In the genomic region with DNA sequence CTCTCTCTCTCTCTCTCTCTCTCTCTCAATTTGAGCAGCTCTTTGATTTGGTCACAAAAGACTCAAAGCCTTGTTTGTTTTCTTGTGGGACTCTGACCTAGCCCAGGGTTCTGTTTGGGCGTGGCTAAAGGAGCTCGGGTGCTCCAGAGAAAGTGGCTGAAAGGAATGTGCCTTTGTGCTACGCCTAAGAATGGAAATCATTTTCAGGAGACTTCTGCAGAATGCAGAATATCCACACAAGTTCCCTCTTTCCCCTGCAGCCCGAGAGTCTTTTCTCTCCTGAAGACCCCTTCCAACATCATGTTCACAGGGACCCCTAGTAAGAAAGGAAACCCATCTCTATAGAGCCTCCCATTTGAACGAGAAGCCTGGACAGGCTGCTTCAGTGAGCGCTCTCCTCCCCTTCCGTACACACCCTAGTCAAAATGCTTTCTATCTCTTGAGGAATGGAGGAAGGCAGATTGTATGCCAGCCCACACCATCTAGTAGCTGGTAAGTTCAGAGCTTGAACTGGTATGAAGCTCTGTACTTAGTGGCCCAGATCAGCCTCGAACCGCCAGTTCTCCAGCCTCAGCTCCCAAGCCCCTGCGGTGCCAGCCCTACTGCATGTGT, we compare ENCODE assay signal across 8 mouse cellular contexts. TPM values are rescaled to one million over a fixed set of nuclear protein-coding genes. Genes with fewer than 3 reads are reported as not detected.
DNase-seq lines count a peak whose midpoint lies in the region; ATAC-seq and TF ChIP-seq lines count a peak whose summit lies in the region.

No protein-coding gene starts in this region.

- peak; percentile 77 for DNase-seq in ZHBTc4 (ENCODE audit: low read depth, low spot score)
- DNase-seq in embryonic facial prominence, embryonic 11.5 days (ENCODE audit: low spot score), result peak; percentile 63
- peak; percentile 33 for DNase-seq in limb, embryonic 14.5 days (ENCODE audit: low spot score)
- no peak for DNase-seq in right cerebral cortex, postnatal 25 days
- DNase-seq in urinary bladder, postnatal 25 days (ENCODE audit: low spot score), result no peak
- no peak for DNase-seq in spleen, postnatal 36 days (ENCODE audit: low spot score in 2 of 2)

- peak overlapping the region; percentile 57 for H3K9ac ChIP-seq in embryonic facial prominence, embryonic 11.5 days (replicated peaks; ENCODE audit: low read length)
- no peak overlapping the region for H3K9ac ChIP-seq in hindbrain, embryonic 12.5 days
- H3K9ac ChIP-seq in limb, embryonic 14.5 days (ENCODE audit: low read depth, low read length, severe bottlenecking), result peak overlapping the region; percentile 71

- H3K4me1 ChIP-seq in embryonic facial prominence, embryonic 11.5 days (ENCODE audit: control insufficient read depth, insufficient read depth, low read length), result peaks cover 5% of the 10 kb centered on the region
- peaks cover 26% of the 10 kb centered on the region for H3K4me1 ChIP-seq in hindbrain, embryonic 12.5 days
- peaks cover 25% of the 10 kb centered on the region for H3K4me1 ChIP-seq in limb, embryonic 14.5 days (ENCODE audit: control insufficient read depth, insufficient read depth, low read length)
- H3K4me1 ChIP-seq in olfactory bulb, adult 2 months (ENCODE audit: control insufficient read depth, insufficient read depth, low read length), result peaks cover 23% of the 10 kb centered on the region

- H3K36me3 ChIP-seq in embryonic facial prominence, embryonic 11.5 days (replicated peaks; ENCODE audit: control insufficient read depth, insufficient read depth, low read depth, low read length), result no peaks in the 10 kb centered on the region
- no peaks in the 10 kb centered on the region for H3K36me3 ChIP-seq in hindbrain, embryonic 12.5 days
- H3K36me3 ChIP-seq in limb, embryonic 14.5 days (ENCODE audit: control insufficient read depth, insufficient read depth, low read length), result peaks cover 16% of the 10 kb centered on the region

- H3K4me3 ChIP-seq in embryonic facial prominence, embryonic 11.5 days (ENCODE audit: low read depth, low read length), result peak overlapping the region; percentile 41
- H3K4me3 ChIP-seq in hindbrain, embryonic 12.5 days, result peak overlapping the region; percentile 38; the same call in 1 of the 2 replicates
- H3K4me3 ChIP-seq in limb, embryonic 14.5 days (replicated peaks; ENCODE audit: low read length), result peak overlapping the region; percentile 61
- H3K4me3 ChIP-seq in olfactory bulb, adult 2 months (ENCODE audit: insufficient read depth, low read depth, low read length), result peak overlapping the region; percentile 39

- TF ChIP-seq CTCF in olfactory bulb, adult 2 months (IDR thresholded peaks at IDR 0.05; ENCODE audit: insufficient read depth, low read depth, low read length), result no peak

- no peaks in the 10 kb centered on the region for H3K27me3 ChIP-seq in embryonic facial prominence, embryonic 11.5 days (ENCODE audit: control insufficient read depth, insufficient read depth, low read length)
- H3K27me3 ChIP-seq in hindbrain, embryonic 12.5 days, result no peaks in the 10 kb centered on the region
- H3K27me3 ChIP-seq in limb, embryonic 14.5 days (ENCODE audit: control insufficient read depth, insufficient read depth, low read length), result no peaks in the 10 kb centered on the region

- peak overlapping the region; percentile 76 for H3K27ac ChIP-seq in embryonic facial prominence, embryonic 11.5 days (replicated peaks; ENCODE audit: low read depth, low read length)
- peak overlapping the region; percentile 72 for H3K27ac ChIP-seq in hindbrain, embryonic 12.5 days
- peak overlapping the region; percentile 98 for H3K27ac ChIP-seq in limb, embryonic 14.5 days (replicated peaks; ENCODE audit: low read depth, low read length)
- H3K27ac ChIP-seq in olfactory bulb, adult 2 months (ENCODE audit: insufficient read depth, low read depth, low read length), result peak overlapping the region; percentile 68

- 31% methylated on average over 10 of the region's 10 CpGs for WGBS in embryonic facial prominence, embryonic 11.5 days
- 36% methylated on average over 10 of the region's 10 CpGs for WGBS in hindbrain, embryonic 12.5 days
- WGBS in limb, embryonic 14.5 days, result 23% methylated on average over 10 of the region's 10 CpGs
- 38% methylated on average over 10 of the region's 10 CpGs for WGBS in olfactory bulb, adult 2 months

- ATAC-seq in embryonic facial prominence, embryonic 11.5 days (replicated peaks; ENCODE audit: insufficient number of reproducible peaks, low FRiP score, low TSS enrichment, low read depth), result no peak
- no peak for ATAC-seq in hindbrain, embryonic 12.5 days (ENCODE audit: low FRiP score)
- no peak for ATAC-seq in limb, embryonic 14.5 days (ENCODE audit: low FRiP score, low read depth)

- H3K4me2 ChIP-seq in embryonic facial prominence, embryonic 11.5 days (ENCODE audit: low read depth, low read length), result peak overlapping the region; percentile 62
- peak overlapping the region; percentile 59 for H3K4me2 ChIP-seq in hindbrain, embryonic 12.5 days (replicated peaks)
- H3K4me2 ChIP-seq in limb, embryonic 14.5 days (replicated peaks; ENCODE audit: low read depth, low read length, severe bottlenecking), result peak overlapping the region; percentile 80

- TF ChIP-seq POLR2A in limb, embryonic 14.5 days (IDR thresholded peaks at IDR 0.05; ENCODE audit: borderline replicate concordance, extremely low read depth, insufficient read depth, insufficient read length), result no peak
- TF ChIP-seq POLR2A in olfactory bulb, adult 2 months (IDR thresholded peaks at IDR 0.05; ENCODE audit: insufficient read depth, low read depth, low read length), result no peak

- H3K9me3 ChIP-seq in embryonic facial prominence, embryonic 11.5 days (replicated peaks; ENCODE audit: control insufficient read depth, low read length), result no peaks in the 10 kb centered on the region
- H3K9me3 ChIP-seq in hindbrain, embryonic 12.5 days (replicated peaks), result no peaks in the 10 kb centered on the region
- H3K9me3 ChIP-seq in limb, embryonic 14.5 days (ENCODE audit: control insufficient read depth, low read length), result 0 out of 2 replicates have a peak, but pooled peaks cover 10% of the 10 kb centered on the region

RNA-seq across cellular contexts. Expression of gene Naa20, which starts 39.6 kb away (rescaled TPM):
- 178 and 190 TPM in 2 replicates for polyA plus RNA-seq in embryonic facial prominence, embryonic 11.5 days (2014; fragmentation: Nextera tagmentation; extraction: Ambion mirVana)
- polyA plus RNA-seq in hindbrain, embryonic 12.5 days (2016; fragmentation: Nextera tagmentation; extraction: Ambion mirVana), result 115 and 125 TPM in 2 replicates
- 80.7 and 103 TPM in 2 replicates for polyA plus RNA-seq in limb, embryonic 14.5 days (2012; rRNA removed)
- 186 and 189 TPM in 2 replicates for polyA plus RNA-seq in limb, embryonic 14.5 days (2014; fragmentation: Nextera tagmentation; extraction: Ambion mirVana)
- not detected in 2 replicates for polyA plus RNA-seq in olfactory bulb, adult 2 months (2012; ENCODE audit: insufficient read depth, insufficient read length, low replicate concordance, missing spikeins)

Comparison
In these comparisons a context has a peak if more than half of its experiments do, and no peak if none do; other contexts are left out.
1. DNase-seq: peak in ZHBTc4 (single experiment), embryonic facial prominence, embryonic 11.5 days (single experiment) and limb, embryonic 14.5 days (single experiment); none in right cerebral cortex, postnatal 25 days (single experiment), urinary bladder, postnatal 25 days (single experiment) and spleen, postnatal 36 days (0 of 2).
2. Peak in every context shown above with its lines, with median percentiles within 50 percentile points of each other: H3K27ac ChIP-seq, H3K4me2 ChIP-seq and H3K4me3 ChIP-seq.